Mouse (Mus musculus): Measurements from ENCODE around the gene Zfp523. TPM values are rescaled to one million over a fixed set of nuclear protein-coding genes. Genes with fewer than 3 reads are reported as not detected.
"Not testable (repeated sequence)": the region's sequence is repeated elsewhere in the genome, so short reads cannot be mapped to it uniquely, and the experiment has no call there.

The Zfp523 gene
- polyA plus RNA-seq, 1 experiment from 2014 or later = 43.8 TPM

DNA sequence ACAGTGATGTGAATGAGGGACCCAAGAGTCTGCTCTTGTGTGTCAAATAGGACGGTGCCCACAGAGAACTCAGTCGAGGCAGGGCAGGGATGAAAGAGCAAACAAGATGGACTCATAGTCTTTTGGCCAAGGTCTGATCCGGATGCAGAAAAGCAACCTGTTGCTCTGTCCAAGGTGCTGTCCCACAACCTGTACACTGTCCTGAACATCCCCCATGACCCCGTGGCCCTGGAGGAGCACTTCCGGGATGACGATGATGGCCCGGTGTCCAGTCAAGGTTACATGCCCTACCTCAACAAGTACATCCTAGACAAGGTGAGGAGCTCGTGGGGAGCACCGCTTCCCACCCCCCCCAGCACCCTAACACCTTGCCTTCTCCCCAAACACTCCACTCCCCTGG is 39.9 kb downstream of the Zfp523 start:
- no peak overlapping the region for H3K4me2 ChIP-seq
- H3K9ac ChIP-seq (replicated peaks) = no peak overlapping the region
- 88% methylated on average over 9 of the region's 9 CpGs for WGBS
- H3K36me3 ChIP-seq = no peaks in the 10 kb centered on the region
- no peak overlapping the region for H3K27ac ChIP-seq (replicated peaks)
- peaks cover 9% of the 10 kb centered on the region for H3K4me1 ChIP-seq
- ATAC-seq (ENCODE audit: low FRiP score) = no peak
- no peak overlapping the region for H3K4me3 ChIP-seq (replicated peaks)
- no peaks in the 10 kb centered on the region for H3K9me3 ChIP-seq (replicated peaks)
- 0 out of 2 replicates have a peak, but pooled peaks cover 3% of the 10 kb centered on the region for H3K27me3 ChIP-seq (replicated peaks)

DNA sequence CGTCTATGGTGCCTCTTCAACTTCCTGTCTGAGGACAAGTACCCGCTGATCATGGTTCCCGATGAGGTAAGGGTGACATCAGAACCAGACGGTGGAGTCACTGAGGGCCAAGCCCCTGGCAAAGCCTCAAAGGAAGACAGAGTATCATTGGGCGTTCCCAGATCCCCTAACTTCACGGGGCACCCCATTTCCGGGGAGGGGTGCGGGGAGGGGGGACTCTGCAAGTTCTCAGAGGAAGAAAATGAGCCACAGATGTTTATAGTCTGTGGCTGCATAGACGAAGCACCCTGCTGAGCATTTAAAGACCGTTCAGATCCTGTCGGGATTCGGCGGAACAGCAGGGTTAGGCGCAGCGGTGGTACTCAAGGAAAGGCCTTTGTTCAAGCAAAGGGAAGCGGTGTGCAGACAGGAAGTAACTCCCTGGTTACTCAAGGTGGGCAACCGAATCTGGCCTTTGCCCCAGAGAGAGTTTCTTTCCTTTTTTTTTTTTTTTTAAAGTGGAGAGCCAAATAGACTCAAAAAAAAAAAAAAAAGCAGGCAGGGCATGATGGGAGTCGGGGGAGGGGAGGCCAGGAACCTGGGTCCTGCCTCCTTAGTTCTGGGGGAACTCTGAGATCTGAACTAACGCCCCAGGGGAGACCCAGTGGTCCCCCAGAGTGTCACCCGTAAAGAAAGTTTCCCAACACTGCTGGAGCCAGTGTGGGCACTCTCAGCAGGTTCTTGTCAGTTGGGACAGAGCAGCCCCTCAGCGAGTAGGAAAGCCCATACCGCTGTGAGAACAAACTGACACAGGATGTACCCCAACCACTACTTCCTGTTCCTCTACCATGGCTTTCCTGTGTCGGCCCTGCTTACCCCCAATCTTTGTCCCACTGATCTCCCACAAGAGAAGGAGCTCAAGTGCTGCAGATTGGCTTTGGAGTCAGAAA is 41.1 kb downstream of the Zfp523 start:
- Histone ChIP-seq H3K27ac (replicated peaks) (peak overlapping the region; percentile 41; the same call in 1 of the 2 replicates), H3K4me1 (peaks cover 12% of the 10 kb centered on the region), H3K27me3 (replicated peaks) (0 out of 2 replicates have a peak, but pooled peaks cover 3% of the 10 kb centered on the region), H3K36me3 (no peaks in the 10 kb centered on the region), H3K9ac (replicated peaks) (no peak overlapping the region), H3K4me2 (peak overlapping the region; percentile 26), H3K4me3 (replicated peaks) (no peak overlapping the region), H3K9me3 (replicated peaks) (no peaks in the 10 kb centered on the region)
- no peak for ATAC-seq (ENCODE audit: low FRiP score)
- WGBS = 22% methylated on average over 23 of the region's 23 CpGs

DNA sequence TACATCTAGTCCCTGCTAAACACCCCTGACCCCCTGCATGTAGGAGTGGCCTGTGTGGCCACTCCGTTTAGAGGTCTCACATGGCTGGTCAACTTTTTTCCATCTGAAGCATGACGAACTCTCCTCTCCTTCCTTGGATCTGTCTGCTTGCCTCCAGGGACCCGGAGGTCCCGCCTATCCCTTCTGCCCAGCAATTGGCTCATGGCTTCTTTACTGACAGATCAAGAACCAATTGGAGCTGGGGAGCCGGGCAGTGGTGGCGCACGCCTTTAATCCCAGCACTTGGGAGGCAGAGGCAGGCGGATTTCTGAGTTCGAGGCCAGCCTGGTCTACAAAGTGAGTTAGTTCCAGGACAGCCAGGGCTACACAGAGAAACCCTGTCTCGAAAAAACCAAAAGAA is 45.5 kb downstream of the Zfp523 start:
- Histone ChIP-seq H3K4me1 (peaks cover 35% of the 10 kb centered on the region), H3K4me2 (peak overlapping the region; percentile 95; the same call in 1 of the 2 replicates)
- H3K9ac ChIP-seq (replicated peaks); H3K4me3 ChIP-seq (replicated peaks); H3K27me3 ChIP-seq (replicated peaks); H3K27ac ChIP-seq (replicated peaks); H3K36me3 ChIP-seq; H3K9me3 ChIP-seq (replicated peaks); ATAC-seq (ENCODE audit: low FRiP score): not testable (repeated sequence)
- 95% methylated on average over 10 of the region's 10 CpGs for WGBS

DNA sequence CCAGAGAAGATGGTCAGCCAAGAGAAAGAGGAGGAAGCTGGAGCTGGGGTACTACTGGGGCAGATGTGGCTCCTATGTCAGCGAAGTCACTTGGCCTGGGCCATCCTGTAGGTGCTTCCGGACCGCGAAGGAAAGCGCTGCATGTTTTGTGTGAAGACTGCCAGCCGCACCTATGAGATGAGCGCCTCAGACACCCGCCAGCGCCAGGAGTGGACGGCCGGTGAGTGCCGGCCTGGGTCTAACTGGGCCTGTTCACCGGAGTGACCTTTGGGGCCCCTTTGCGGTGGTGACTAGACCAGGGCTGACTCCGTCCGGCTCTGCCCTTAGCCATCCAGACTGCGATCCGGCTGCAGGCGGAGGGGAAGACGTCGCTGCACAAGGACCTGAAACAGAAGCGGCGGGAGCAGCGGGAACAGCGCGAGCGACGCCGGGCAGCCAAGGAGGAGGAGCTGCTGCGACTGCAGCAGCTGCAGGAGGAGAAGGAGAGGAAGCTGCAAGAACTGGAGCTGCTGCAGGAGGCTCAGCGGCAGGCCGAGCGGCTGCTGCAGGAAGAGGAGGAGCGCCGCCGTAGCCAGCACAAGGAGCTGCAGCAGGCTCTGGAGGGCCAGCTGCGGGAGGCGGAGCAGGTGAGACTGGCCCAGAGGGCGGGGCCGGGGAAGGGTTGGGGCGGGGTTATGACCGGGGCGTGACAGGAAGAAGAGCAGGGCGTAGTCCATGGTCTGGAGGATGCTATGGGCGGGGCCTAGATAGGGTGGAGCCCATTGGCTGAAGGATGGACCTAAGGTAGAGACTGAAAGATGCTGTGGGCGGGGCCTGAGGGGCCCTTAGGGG is 46.8 kb downstream of the Zfp523 start:
- H3K9ac ChIP-seq (replicated peaks) = peak overlapping the region; percentile 75
- H3K4me1 ChIP-seq = peaks cover 27% of the 10 kb centered on the region
- no peaks in the 10 kb centered on the region for H3K27me3 ChIP-seq (replicated peaks)
- H3K36me3 ChIP-seq = no peaks in the 10 kb centered on the region
- no peaks in the 10 kb centered on the region for H3K9me3 ChIP-seq (replicated peaks)
- peak overlapping the region; percentile 86 for H3K27ac ChIP-seq (replicated peaks)
- H3K4me2 ChIP-seq = peak overlapping the region; percentile 95
- H3K4me3 ChIP-seq (replicated peaks) = peak overlapping the region; percentile 47
- ATAC-seq (ENCODE audit: low FRiP score) = peak; percentile 84
- under 1% methylated on average over 46 of the region's 46 CpGs for WGBS

DNA sequence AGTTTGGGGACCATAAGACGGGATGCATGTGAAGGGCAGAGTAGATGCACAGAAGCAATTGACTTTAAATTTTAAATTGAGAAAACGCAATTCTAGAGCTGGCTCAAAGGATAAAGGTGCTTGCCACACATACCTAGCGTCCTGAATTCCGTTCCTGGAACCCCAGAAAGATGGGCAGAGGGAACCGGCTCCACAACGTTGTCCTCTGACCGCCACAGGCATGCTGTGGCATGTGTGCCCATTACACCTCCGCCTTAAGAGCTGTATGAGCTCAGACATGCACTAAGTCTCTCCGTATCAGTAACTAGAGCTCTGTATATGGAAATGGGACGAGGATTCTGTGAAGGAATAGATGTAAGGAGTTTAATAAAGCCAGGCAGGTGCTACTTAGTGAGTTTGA is 47.7 kb downstream of the Zfp523 start:
- Histone ChIP-seq H3K4me1 (peaks cover 27% of the 10 kb centered on the region), H3K27me3 (replicated peaks) (no peaks in the 10 kb centered on the region), H3K36me3 (no peaks in the 10 kb centered on the region), H3K9me3 (replicated peaks) (no peaks in the 10 kb centered on the region), H3K4me2 (no peak overlapping the region), H3K9ac (replicated peaks) (no peak overlapping the region), H3K27ac (replicated peaks) (peak overlapping the region; percentile 15; the same call in 1 of the 2 replicates), H3K4me3 (replicated peaks) (no peak overlapping the region)
- WGBS = 89% methylated on average over 10 of the region's 10 CpGs
- no peak for ATAC-seq (ENCODE audit: low FRiP score)

DNA sequence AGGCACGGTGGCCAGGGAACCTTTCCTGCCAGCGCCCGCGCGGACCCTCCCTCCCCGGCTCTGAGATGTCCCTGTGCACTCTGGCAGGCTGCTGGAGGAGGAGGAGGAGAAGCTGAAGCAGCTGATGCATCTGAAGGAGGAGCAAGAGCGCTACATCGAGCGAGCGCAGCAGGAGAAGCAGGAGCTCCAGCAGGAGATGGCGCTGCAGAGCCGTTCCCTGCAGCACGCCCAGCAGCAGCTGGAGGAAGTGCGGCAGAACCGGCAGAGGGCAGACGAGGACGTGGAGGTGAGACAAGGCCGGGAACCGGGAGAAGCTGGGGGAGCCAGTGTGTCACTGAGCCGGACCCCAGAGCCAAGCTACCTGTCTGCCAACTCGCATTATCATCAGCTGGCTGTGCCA is 49.1 kb downstream of the Zfp523 start:
- Histone ChIP-seq H3K36me3 (no peaks in the 10 kb centered on the region), H3K4me1 (peaks cover 27% of the 10 kb centered on the region), H3K4me2 (peak overlapping the region; percentile 59), H3K9ac (replicated peaks) (peak overlapping the region; percentile 28), H3K4me3 (replicated peaks) (peak overlapping the region; percentile 32), H3K27me3 (replicated peaks) (no peaks in the 10 kb centered on the region), H3K9me3 (replicated peaks) (no peaks in the 10 kb centered on the region), H3K27ac (replicated peaks) (peak overlapping the region; percentile 71)
- 2% methylated on average over 21 of the region's 21 CpGs for WGBS
- ATAC-seq (ENCODE audit: low FRiP score) = peak; percentile 60

DNA sequence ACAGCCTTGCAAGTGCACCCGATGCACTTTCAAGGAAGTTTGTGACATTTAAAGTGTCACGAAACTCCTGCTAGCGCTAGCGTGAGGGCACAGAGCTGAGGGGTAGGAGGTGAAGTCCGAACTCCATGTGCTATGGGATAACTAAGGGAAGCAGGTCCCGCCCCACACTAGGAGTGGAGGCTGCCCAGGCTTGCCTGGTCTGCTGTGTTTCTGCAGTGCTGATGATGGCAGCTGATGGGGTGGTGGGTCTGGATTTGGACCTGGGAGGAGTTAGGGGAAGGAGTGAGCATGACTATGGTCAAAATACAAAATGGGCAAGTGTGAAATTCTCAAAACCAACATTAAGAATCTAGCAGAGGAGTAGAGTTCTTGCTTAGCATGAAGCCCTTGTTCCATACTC is 53.6 kb downstream of the Zfp523 start:
- WGBS = 84% methylated on average over 6 of the region's 6 CpGs
- no peaks in the 10 kb centered on the region for H3K27me3 ChIP-seq (replicated peaks)
- peaks cover 32% of the 10 kb centered on the region for H3K4me1 ChIP-seq
- no peak for ATAC-seq (ENCODE audit: low FRiP score)
- no peaks in the 10 kb centered on the region for H3K9me3 ChIP-seq (replicated peaks)
- no peak overlapping the region for H3K4me2 ChIP-seq
- H3K9ac ChIP-seq (replicated peaks) = no peak overlapping the region
- H3K27ac ChIP-seq (replicated peaks) = no peak overlapping the region
- H3K36me3 ChIP-seq = no peaks in the 10 kb centered on the region
- no peak overlapping the region for H3K4me3 ChIP-seq (replicated peaks)

DNA sequence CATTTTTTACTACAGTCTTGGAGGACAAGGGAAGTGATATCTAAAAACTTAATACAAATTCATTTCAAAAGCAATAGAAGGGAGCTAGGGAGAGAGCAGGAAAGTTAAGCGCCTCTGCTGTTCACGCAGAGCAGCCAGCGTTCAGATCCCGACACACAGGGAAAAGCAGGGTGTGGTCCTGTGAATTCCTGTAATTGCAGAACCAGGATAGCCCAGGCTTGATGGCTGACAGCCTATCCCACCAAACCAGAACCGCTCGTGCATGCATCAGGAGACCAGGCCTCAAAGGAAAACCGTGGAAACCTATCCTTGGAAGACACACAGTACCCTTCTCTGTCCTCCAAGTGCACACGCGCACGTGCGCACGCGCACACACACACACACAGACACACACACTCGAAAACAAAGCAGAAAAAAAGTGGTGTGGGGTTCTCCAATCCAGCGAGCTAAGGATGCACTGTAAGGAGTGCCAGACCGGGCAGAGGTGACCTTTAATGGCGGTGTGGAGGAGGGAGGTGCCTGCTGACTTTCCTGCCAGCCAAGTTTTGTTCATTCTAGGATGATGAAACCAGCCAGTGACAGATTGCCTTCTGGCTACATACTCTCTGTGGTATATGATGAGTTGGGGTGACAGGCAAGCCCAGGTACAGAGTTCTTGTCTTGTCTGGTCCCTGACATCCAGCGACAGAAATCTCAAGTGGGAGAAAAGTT is 54.3 kb downstream of the Zfp523 start:
- H3K9me3 ChIP-seq (replicated peaks) = no peaks in the 10 kb centered on the region
- no peak overlapping the region for H3K4me3 ChIP-seq (replicated peaks)
- H3K36me3 ChIP-seq = no peaks in the 10 kb centered on the region
- H3K4me2 ChIP-seq = no peak overlapping the region
- WGBS = 87% methylated on average over 18 of the region's 18 CpGs
- H3K4me1 ChIP-seq = peaks cover 28% of the 10 kb centered on the region
- H3K27ac ChIP-seq (replicated peaks) = no peak overlapping the region
- no peak overlapping the region for H3K9ac ChIP-seq (replicated peaks)
- H3K27me3 ChIP-seq (replicated peaks) = no peaks in the 10 kb centered on the region
- no peak for ATAC-seq (ENCODE audit: low FRiP score)

DNA sequence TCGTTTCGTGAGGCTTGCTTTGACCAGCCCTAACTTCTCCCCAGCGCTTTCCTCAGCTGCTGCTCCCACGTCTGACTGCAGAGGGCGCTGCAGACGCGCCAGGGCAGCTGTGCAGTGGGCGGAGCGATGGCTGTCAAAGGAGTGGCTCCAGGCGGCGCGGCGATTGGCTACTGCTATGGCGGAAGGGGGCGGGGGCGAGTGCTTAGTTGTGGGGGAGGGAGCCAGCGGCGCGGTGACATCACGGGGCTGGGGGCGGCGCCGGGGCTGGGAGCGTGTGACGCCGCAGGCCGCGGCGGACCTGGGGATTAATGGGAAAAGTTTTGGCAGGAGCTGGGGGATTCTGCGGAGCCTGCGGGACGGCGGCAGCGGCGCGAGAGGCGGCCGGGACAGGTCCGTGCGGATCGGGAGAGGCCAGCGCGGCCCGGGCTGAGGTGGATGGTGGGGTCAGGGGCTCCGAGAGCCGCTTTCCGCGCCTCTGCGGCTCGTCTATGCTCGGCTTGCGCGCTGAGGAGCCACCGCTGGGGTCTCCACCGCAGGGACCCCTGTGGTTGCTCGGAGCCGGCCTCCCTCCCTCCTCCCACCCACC is 55.6 kb downstream of the Zfp523 start, which contains the start of gene Ppard:
TSS of gene Ppard (plus strand) at position 226 of the 586 bp plus-strand sequence.
- Histone ChIP-seq H3K4me2 (peak within 1 kb of the TSS; percentile 92), H3K4me3 (replicated peaks) (peak within 1 kb of the TSS; percentile 72), H3K9me3 (replicated peaks) (no peaks in the 10 kb centered on the region), H3K27me3 (replicated peaks) (no peaks in the 10 kb centered on the region), H3K9ac (replicated peaks) (peak within 1 kb of the TSS; percentile 74), H3K36me3 (no peaks in the 10 kb centered on the region), H3K27ac (replicated peaks) (peak within 1 kb of the TSS; percentile 80), H3K4me1 (peaks cover 39% of the 10 kb centered on the region)
- under 1% methylated on average over 47 of the region's 57 CpGs for WGBS
- ATAC-seq (ENCODE audit: low FRiP score) = peak; percentile 94

DNA sequence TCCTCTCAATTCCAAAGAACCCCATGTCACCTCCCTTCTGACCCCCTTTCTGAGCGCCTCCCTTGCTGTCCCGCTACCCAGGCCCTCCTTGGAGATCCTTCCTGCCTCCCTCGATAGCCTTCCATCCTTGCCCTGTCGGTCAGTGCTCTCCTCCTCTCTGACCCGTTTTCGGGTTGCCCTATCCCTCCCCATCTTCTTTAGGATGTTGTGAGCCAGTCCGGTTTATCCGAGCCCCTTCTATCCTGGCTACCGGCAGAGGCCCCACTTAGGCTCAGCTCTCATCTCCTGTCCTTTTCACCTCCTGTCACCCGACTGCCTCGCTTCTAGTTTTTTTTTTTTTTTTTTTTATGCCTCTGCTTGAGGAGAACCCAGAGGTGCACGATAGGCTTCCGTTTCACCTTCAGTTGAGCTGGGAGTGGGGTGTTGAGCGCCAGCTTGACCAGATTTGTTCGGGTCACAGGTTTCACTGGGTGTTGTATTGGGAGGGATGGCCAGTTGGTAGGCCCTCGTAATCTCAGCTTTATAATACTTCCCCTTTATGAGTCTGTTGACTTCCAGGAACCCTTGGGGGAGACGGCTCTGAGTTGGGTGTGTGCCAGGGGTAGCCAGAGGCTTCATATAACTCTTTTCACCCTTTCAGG is 56.3 kb downstream of the Zfp523 start:
- H3K4me3 ChIP-seq (replicated peaks) = peak overlapping the region; percentile 72
- no peaks in the 10 kb centered on the region for H3K9me3 ChIP-seq (replicated peaks)
- peak overlapping the region; percentile 74 for H3K9ac ChIP-seq (replicated peaks)
- ATAC-seq (ENCODE audit: low FRiP score) = no peak
- WGBS = 2% methylated on average over 17 of the region's 17 CpGs
- H3K4me2 ChIP-seq = peak overlapping the region; percentile 92
- peak overlapping the region; percentile 80 for H3K27ac ChIP-seq (replicated peaks)
- no peaks in the 10 kb centered on the region for H3K36me3 ChIP-seq
- H3K27me3 ChIP-seq (replicated peaks) = no peaks in the 10 kb centered on the region
- H3K4me1 ChIP-seq = peaks cover 40% of the 10 kb centered on the region

Data from neural tube, embryonic 15.5 days (tissue).